ENCODE assay signal across 10 mouse cellular contexts in genomic region chr14:64589126-64589525, GRCm38 (mm10).
A peak's percentile ranks its signal among the peaks of the same experiment; 100 is the strongest.
DNase-seq lines count a peak whose midpoint lies in the region; ATAC-seq and TF ChIP-seq lines count a peak whose summit lies in the region.
"Had no signal": no experiment of that assay in that cellular context is flagged by ENCODE, and none has a peak within 500 bp of the region (broad histone marks: within the 10 kb centered on the region; RNA-seq: fewer than 3 reads in every experiment).

No protein-coding gene starts in this region.

- 0% methylated on average over 2 of the region's 2 CpGs for WGBS in forebrain, embryonic 13.5 days
- WGBS in midbrain, embryonic 10.5 days = 0% methylated on average over 2 of the region's 2 CpGs

- TF ChIP-seq POLR2A in ES-Bruce4 (IDR thresholded peaks at IDR 0.05; ENCODE audit: insufficient read depth, low read length) = no peak

- peak overlapping the region; percentile 81 for H3K4me2 ChIP-seq in forebrain, embryonic 13.5 days

- peak overlapping the region; percentile 51 for H3K4me3 ChIP-seq in ES-Bruce4 (ENCODE audit: low read depth, low read length)
- H3K4me3 ChIP-seq in forebrain, embryonic 13.5 days = peak overlapping the region; percentile 78
- H3K4me3 ChIP-seq in midbrain, embryonic 10.5 days = peak overlapping the region; percentile 69

- H3K27ac ChIP-seq in ES-Bruce4 (ENCODE audit: insufficient read depth, low read length) = 0 out of 2 replicates have a peak overlapping the region, but pooled peaks have one; percentile 30
- H3K27ac ChIP-seq in forebrain, embryonic 13.5 days = peak overlapping the region; percentile 100
- peak overlapping the region; percentile 92 for H3K27ac ChIP-seq in midbrain, embryonic 10.5 days (replicated peaks)

- no peak for TF ChIP-seq CTCF in ES-Bruce4 (IDR thresholded peaks at IDR 0.05; ENCODE audit: low read depth, low read length)

- H3K27me3 ChIP-seq in ES-Bruce4 (ENCODE audit: control insufficient read depth, insufficient read depth, low read length, poor library complexity, severe bottlenecking) = no peaks in the 10 kb centered on the region; the same call in 1 of the 2 replicates
- H3K27me3 ChIP-seq in forebrain, embryonic 13.5 days = peaks cover 23% of the 10 kb centered on the region; the same call in 1 of the 2 replicates
- peaks cover 99% of the 10 kb centered on the region for H3K27me3 ChIP-seq in midbrain, embryonic 10.5 days (ENCODE audit: low read depth, poor library complexity, severe bottlenecking)

- H3K36me3 ChIP-seq in ES-Bruce4 (ENCODE audit: control insufficient read depth, insufficient read depth, low read length, poor library complexity, severe bottlenecking) = no peaks in the 10 kb centered on the region
- peaks cover 13% of the 10 kb centered on the region for H3K36me3 ChIP-seq in forebrain, embryonic 13.5 days (ENCODE audit: poor library complexity, severe bottlenecking)
- peaks cover 3% of the 10 kb centered on the region; the same call in 1 of the 2 replicates for H3K36me3 ChIP-seq in midbrain, embryonic 10.5 days

- no peaks in the 10 kb centered on the region for H3K4me1 ChIP-seq in ES-Bruce4 (ENCODE audit: control insufficient read depth, insufficient read depth, low read length)
- peaks cover 58% of the 10 kb centered on the region for H3K4me1 ChIP-seq in forebrain, embryonic 13.5 days
- H3K4me1 ChIP-seq in midbrain, embryonic 10.5 days = peaks cover 91% of the 10 kb centered on the region

- peak; percentile 87 for DNase-seq in cerebellum, adult 9-10 months
- DNase-seq in cerebellum, postnatal 10 days = no peak
- no peak for DNase-seq in midbrain, embryonic 10.5 days (ENCODE audit: low spot score)
- no peak for DNase-seq in left cerebral cortex, postnatal 4 days
- DNase-seq in spleen, adult 12 weeks (ENCODE audit: low spot score) = no peak
- DNase-seq in thymus, postnatal 4 days = no peak
- DNase-seq: kidney, adult 11 months; lung, postnatal 36 days had no signal

- no peaks in the 10 kb centered on the region for H3K9me3 ChIP-seq in ES-Bruce4 (replicated peaks; ENCODE audit: control insufficient read depth, insufficient read depth, low read length, poor library complexity, severe bottlenecking)
- H3K9me3 ChIP-seq in forebrain, embryonic 13.5 days (replicated peaks) = no peaks in the 10 kb centered on the region
- no peaks in the 10 kb centered on the region for H3K9me3 ChIP-seq in midbrain, embryonic 10.5 days (replicated peaks)

- H3K9ac ChIP-seq in ES-Bruce4 (ENCODE audit: low read depth, poor library complexity, severe bottlenecking) = peak overlapping the region; percentile 50; the same call in 1 of the 2 replicates
- H3K9ac ChIP-seq in forebrain, embryonic 13.5 days = peak overlapping the region; percentile 99

- peak; percentile 19 for ATAC-seq in forebrain, embryonic 13.5 days

- intact Hi-C loops in left cerebral cortex, postnatal 4 days (cut with DNase I) = loop anchor here (5.0 to 10.0 kb wide), 2 partner anchors 152 to 464 kb away; no protein-coding TSS in a partner anchor

- no peak for TF ChIP-seq EP300 in ES-Bruce4 (IDR thresholded peaks at IDR 0.05; ENCODE audit: insufficient read depth, low read depth, low read length)

Comparison
In these comparisons a context has a peak if more than half of its experiments do, and no peak if none do; other contexts are left out.
1. H3K27ac ChIP-seq: peak in every context shown above with its lines; median percentile 100 in forebrain, embryonic 13.5 days; 92 in midbrain, embryonic 10.5 days; 30 in ES-Bruce4.